Mouse (Mus musculus): ENCODE measurements around the gene Btbd35f15. TPM values are rescaled to one million over a fixed set of nuclear protein-coding genes. Genes with fewer than 3 reads are reported as not detected.
"Not testable (repeated sequence)": the region's sequence is repeated elsewhere in the genome, so short reads cannot be mapped to it uniquely, and the experiment has no call there.

Btbd35f15 gene
- polyA plus RNA-seq (2012; rRNA removed) (not detected in 2 replicates), polyA plus RNA-seq (2014; fragmentation: Nextera tagmentation; extraction: Ambion mirVana) (not detected in 2 replicates)

- H3K4me3 ChIP-seq (replicated peaks; ENCODE audit: low read length); H3K27me3 ChIP-seq (ENCODE audit: control insufficient read depth, insufficient read depth, low read length); DNase-seq (ENCODE audit: low spot score); ATAC-seq (ENCODE audit: low FRiP score, low read depth); H3K27ac ChIP-seq (replicated peaks; ENCODE audit: low read depth, low read length); H3K9ac ChIP-seq (ENCODE audit: low read depth, low read length, severe bottlenecking); H3K4me1 ChIP-seq (ENCODE audit: control insufficient read depth, insufficient read depth, low read length); H3K9me3 ChIP-seq (ENCODE audit: control insufficient read depth, low read length); H3K4me2 ChIP-seq (replicated peaks; ENCODE audit: low read depth, low read length, severe bottlenecking); H3K36me3 ChIP-seq (ENCODE audit: control insufficient read depth, insufficient read depth, low read length): not testable (repeated sequence)
- no CpG with 5 or more reads among the region's 3 CpGs for WGBS
Measured at GRCm38 (mm10) chrX:33577214-33577613, at the start of gene Btbd35f15. Gene Btbd35f15, minus strand, starts transcription at chrX:33577314.

Other genes with a start within 250 kb of the Btbd35f15 start
- not detected in 2 replicates for gene Btbd35f13, start 79.9 kb upstream of the Btbd35f15 start, polyA plus RNA-seq (2012; rRNA removed)
- not detected in 2 replicates for gene Btbd35f13, start 79.9 kb upstream of the Btbd35f15 start, polyA plus RNA-seq (2014; fragmentation: Nextera tagmentation; extraction: Ambion mirVana)
- not detected in 2 replicates for gene Btbd35f14, start 125.0 kb upstream of the Btbd35f15 start, polyA plus RNA-seq (2012; rRNA removed)
- gene Btbd35f14, start 125.0 kb upstream of the Btbd35f15 start, polyA plus RNA-seq (2014; fragmentation: Nextera tagmentation; extraction: Ambion mirVana), result not detected in 2 replicates

Measured in limb, embryonic 14.5 days (tissue).